Mouse (Mus musculus) ovary, postnatal 36 days (tissue): ENCODE data around the gene Camk1g.

Experiments
- DNase-seq: peaks from one replicate; pipeline ENCODE4 v3.0.0; 2022; ENCODE audit warnings: low spot score, mixed read lengths

Camk1g gene

GRCm38 (mm10) chr1:193370096-193370495, at the start of gene Camk1g:
TSS of gene Camk1g (minus strand) at chr1:193370298.
- no peak for DNase-seq

DNA sequence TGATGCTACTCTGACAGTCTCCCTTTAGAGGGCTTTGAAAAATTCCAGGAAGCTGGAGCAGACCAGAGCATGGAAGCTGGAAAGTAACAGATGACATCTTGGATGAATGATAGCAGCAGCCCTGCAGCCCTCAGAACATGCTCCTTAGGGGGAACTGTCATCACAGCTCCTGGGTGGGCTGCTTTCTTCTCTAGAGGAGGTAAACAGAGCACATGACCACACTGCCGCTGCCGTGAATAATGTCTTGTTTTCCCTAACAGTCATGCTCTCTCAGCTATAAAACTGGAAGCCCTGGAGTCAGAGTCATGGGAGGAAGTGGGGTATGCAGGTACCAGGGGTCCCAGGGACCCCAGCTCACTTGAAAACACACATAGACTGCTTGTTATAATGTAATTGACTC, 49.1 kb upstream of the Camk1g start:
- no peak for DNase-seq

DNA sequence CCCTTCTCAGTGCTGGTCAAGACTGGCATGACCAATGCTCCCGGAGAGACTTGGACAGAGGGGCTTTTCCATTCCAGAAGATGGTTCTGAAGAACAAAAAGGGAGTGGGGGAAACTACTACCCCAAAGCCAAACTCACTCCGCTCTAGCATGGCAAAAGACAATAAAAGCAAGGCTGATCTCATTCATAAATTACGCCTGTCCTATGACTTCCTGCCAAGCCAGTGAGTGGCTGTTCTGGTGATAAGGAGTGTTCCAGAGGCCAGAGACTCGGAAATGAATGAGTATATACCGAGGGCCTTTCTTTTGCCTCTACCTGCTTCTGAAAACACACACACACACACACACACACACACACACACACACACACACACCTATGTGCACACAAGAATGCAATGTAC, 48.6 kb upstream of the Camk1g start:
- DNase-seq: no peak

DNA sequence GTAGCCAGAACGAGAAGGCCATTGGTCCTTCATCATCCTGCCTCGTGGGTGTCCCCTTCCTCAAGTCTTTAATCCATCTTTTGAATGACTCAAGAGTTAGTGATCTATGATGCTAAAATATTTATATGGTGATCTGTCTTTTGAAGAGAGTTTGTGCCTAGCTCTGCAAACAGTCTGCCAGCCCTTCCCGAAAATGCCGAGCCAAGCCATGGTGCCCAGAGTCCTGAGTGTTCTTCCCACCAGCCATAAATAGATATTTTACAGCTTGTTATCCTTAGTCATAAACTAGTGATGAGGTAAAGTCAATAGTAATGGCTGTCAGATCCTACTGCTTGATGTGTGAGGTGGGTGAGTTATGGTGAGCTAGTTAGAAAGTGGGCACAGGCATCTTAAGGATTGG, 44.0 kb upstream of the Camk1g start:
- DNase-seq: no peak

DNA sequence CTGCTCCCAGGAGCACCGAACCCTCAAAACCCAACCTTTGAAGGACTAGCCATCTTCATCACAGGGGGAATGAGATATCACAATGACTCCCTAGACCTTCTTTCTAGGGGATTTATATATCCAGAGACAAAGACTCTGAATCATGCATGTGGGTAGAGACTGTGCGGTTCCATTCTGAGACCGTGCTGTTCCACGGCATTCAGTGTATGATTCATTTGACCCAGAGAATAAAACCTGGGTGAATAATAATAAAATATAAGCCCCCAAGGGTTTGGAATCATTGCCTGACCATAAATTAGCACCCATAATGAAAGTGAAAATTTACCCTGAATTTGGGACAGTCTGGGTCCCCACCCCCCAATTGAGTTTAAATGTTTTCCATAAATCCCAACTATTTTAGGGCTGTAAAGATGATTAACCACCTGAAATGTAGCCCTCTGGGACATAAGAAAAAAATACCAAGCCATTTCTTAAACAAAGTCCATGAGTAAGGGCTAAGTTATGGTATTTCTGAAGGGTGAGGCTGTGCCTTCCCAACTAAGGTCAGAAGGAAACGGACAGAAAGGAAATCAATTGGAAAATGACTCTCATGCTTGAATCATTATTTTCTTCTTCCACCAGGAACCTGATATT, 43.4 kb upstream of the Camk1g start:
- no peak for DNase-seq

DNA sequence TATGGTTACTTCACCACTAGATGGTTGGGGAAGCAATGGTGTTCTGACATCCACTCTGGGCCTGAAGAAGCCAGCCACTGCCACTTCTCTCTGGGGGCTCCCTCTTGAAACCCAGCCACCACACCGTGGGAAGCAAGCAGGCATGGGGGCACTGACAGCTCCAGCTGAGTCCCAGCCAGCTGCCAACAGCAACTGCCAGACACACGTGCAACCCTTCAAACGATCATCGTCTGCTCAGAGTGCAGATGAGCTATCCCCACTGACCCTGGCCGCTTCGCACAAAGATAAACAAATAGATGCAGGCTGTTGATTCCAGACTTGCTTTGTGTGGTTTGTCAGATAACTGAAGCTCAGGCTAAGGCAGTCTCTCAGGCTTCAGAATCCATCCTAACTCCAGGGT, 37.4 kb upstream of the Camk1g start:
- no peak for DNase-seq

- DNase-seq: no peak
Measured at GRCm38 (mm10) chr1:193406059-193406642, 36.1 kb upstream of the Camk1g start.

GRCm38 (mm10) chr1:193401695-193402094, 31.6 kb upstream of the Camk1g start:
- DNase-seq: no peak

- DNase-seq: no peak
Measured at GRCm38 (mm10) chr1:193400348-193400747, 30.2 kb upstream of the Camk1g start.

DNA sequence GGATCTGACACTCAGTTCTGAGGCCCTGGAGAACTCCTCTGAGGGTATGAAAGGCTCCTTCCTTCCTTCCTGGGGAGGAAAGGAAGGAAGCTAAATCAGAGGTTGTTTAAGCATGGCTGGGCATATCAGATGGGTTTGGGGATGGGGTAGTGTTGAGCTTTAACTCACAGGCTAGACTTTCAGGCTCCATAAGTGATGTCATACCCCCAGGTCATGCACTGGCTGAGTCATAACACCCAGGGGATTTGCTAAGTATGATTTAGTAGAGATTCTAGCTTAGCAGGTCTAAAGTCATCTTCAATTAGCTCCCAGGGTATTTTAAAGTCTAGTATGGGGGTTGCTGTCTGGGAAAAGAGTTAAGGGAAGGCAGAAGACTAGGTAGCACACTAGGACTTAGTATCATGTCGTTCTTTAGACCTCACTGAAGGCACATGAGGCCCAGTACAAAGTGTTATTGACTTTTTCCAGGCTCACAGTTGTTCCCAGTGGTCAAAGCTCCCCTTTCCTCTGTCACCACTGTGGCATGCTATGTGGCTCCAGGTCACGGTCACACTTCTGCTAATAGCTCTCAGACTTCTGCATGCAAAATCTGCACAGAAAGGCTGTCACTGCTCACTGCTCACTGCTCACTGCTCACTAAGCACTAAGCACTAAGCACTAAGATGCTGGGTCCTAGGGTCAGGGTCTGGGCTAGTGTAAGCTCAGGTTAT, 28.8 kb upstream of the Camk1g start:
- DNase-seq: no peak

DNA sequence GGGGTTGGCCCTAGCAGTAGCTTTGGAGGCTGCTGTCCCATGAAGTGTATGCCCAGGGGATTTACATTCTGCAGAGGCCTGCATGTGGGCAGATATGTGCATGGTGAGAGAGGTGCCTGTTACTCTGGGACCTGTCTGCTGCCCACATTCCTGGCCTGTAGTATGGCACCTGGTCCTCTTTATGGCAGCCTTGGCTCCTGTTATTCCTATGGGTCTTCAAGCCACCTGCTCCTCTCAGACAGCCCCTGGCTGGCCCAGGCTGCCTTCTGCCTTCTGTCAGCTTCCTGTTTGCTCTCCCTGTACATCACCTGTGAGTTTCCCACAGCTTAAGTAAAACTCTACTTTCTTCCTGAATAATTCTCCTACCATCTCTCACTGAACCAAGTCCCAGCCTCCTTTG, 27.0 kb upstream of the Camk1g start:
- DNase-seq: no peak

DNA sequence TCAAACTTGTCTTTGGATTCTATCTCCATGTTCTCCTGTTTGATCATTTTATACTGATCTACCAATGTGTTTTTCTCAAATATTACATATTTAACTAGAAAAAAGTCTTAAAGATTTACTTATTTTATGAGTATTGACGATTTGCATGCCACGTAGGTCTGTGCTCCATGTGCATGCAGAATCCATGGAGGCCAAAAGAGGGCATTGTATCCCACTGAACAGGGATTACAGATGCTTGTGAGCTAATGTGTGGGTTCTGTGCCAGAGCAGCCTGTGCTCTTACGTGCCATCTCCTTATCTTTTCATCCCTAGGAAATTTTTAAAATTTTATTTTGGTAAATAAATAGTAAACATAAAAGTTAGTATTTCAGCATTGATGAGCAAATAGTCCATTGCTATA, 22.2 kb upstream of the Camk1g start:
- no peak for DNase-seq

DNA sequence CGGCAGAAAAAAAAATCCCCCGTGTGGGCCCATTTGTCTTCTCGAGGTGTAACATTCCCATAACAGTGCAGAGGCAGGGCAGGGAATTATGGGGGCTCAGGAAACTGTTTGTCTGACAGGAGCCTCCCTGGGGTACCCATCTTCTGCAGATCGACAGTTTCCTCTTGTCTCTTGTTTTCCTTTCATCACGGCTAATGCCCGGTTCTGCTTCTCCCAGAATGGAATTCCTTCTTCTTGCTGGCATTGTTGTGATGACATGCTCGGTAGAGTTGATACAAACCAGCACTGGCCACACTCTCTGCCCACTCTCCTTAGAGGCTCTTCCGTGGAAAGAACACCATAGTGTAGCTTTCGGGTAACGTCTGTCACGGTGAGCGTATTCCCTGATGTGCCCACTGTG, 19.9 kb upstream of the Camk1g start:
- DNase-seq: no peak

- DNase-seq: no peak
Measured at GRCm38 (mm10) chr1:193389505-193389904, 19.4 kb upstream of the Camk1g start.

DNA sequence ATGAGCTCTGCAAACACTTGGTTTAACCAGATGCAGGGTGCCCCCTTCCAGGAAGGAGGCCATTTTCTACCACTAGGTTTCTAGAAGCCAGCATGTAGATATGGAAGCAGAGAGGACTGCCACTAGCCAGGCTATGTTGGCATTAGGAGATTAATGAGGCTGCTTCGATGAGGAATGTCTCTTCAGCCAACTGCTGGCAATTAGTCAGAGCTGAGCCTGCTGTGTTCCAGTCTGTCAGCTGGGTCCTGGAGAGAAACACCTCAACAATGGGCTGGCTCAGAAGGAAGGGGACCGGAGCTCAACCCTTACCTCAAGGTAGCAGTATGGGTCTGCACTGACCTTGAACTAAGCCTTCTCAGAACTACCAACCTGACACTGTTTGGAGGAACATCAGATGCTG, 17.1 kb upstream of the Camk1g start:
- DNase-seq: no peak

DNA sequence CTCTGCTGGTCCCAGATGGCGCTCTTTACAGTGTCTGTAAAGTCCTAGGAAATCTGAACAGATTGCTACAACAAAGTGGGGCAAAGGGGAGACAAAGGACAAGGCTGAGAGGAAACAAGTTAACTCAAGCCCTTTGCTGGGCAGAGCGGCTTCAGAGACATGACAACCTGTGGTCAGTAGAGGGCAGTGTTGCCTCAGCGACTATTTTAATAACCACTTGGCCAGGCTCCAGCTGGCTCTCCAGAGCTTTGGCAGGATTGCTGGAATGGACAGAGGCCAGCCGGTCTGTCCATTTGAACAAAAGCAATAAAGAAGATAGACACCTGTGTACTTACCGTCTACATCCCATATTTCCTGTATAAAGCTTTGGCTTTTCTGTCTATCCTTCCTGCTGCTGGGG, 16.0 kb upstream of the Camk1g start:
- peak; percentile 79 for DNase-seq

- DNase-seq: peak; percentile 25
Measured at GRCm38 (mm10) chr1:193382841-193383462, 12.9 kb upstream of the Camk1g start.

DNA sequence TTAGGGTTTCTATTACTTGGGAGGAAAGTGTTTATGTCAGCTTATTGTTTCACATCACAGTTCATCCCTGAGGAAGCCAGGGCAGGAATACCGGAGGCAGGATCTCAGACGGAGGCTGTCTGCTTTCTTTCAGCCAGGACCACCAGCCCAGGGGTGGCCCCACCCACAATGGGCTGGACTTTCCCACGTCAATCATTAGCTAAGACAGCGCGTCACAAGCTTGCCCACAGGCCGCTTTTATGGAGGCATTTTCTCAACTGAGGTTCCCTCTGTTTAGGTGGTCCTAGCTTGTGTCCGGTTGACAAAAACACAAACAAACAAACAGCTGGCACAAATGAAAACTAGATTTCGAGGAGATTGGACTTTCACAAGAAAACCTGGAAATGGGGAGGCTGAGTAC, 12.3 kb upstream of the Camk1g start:
- no peak for DNase-seq

GRCm38 (mm10) chr1:193381597-193382404, 11.7 kb upstream of the Camk1g start:
- DNase-seq: no peak

DNA sequence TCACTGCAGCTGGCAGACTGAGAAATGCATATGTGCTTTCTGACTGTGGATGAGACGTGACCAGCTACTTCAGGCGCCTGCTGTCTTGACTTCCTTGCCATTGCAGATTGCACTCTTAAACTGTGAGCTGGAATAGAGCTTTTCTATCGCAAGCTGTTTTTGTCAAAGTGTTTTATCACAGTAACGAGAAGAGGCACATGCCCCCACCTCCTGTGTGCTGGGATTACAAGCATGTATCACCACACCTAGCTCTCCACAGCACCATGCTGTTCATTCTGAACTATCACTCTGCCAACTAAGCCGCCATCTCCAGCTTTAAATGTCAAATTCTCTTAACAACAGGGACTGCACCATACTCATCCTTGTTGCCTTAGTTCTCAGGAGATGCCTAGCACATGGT, 10.8 kb upstream of the Camk1g start:
- DNase-seq: no peak

GRCm38 (mm10) chr1:193379634-193380033, 9.5 kb upstream of the Camk1g start:
- no peak for DNase-seq

- peak; percentile 13 for DNase-seq
Measured at GRCm38 (mm10) chr1:193376478-193377134, 6.5 kb upstream of the Camk1g start.
